Mouse (Mus musculus) CH12.LX (cell line): Measurements from ENCODE around the gene Kcnd1. TPM values are rescaled to one million over a fixed set of nuclear protein-coding genes. Genes with fewer than 3 reads are reported as not detected.
A peak's percentile ranks its signal among the peaks of the same experiment; 100 is the strongest.

Experiments used
- DNase-seq: peaks from one replicate; pipeline ENCODE4 v3.0.0-alpha.2; 2013; ENCODE audit errors: extremely low read depth
- H3K27ac ChIP-seq: 2 replicates; pipeline ENCODE4 v1.5.1; 2012; ENCODE audit warnings: low read depth, mild to moderate bottlenecking, control low read depth, moderate library complexity; ENCODE audit not compliant: insufficient read depth
- H3K27me3 ChIP-seq: replicated peaks from 2 replicates; pipeline ENCODE3; 2012; ENCODE audit warnings: inconsistent platforms
- H3K36me3 ChIP-seq, 2 experiments: replicated peaks in 1 of 2; 2 replicates each; pipeline versions ENCODE3 to v1.6.1; 2012; ENCODE audit warnings: inconsistent platforms in 1 of 2, low read length in 1 of 2, mild to moderate bottlenecking in 1 of 2, mixed read lengths in 1 of 2, moderate library complexity in 1 of 2; ENCODE audit not compliant: control insufficient read depth in 1 of 2, insufficient read depth in 1 of 2
- H3K4me1 ChIP-seq, 2 experiments: 2 replicates each; pipeline ENCODE4 v1.6.1; 2012; ENCODE audit warnings: inconsistent platforms in 1 of 2, moderate library complexity in 1 of 2; ENCODE audit not compliant: insufficient read depth in 2 of 2, control insufficient read depth in 1 of 2
- H3K4me2 ChIP-seq: 2 replicates; pipeline ENCODE4 v1.6.1; 2012; ENCODE audit warnings: low read depth, mild to moderate bottlenecking, control low read depth; ENCODE audit not compliant: poor library complexity, insufficient read depth, severe bottlenecking
- H3K4me3 ChIP-seq, 3 experiments: fragments of 150-350 bp in 1 of 3; sonication (generic) in 1 of 3; replicated peaks in 1 of 3; 2 replicates each; pipeline versions ENCODE3 to v1.5.1; 2011 to 2012; ENCODE audit warnings: low read depth in 2 of 3, low read length in 2 of 3, mild to moderate bottlenecking in 2 of 3, moderate library complexity in 2 of 3, control low read depth in 1 of 3, improper control_type of control experiment in 1 of 3, inconsistent platforms in 1 of 3, mixed read lengths in 1 of 3; ENCODE audit not compliant: poor library complexity in 1 of 3
- H3K79me2 ChIP-seq: replicated peaks from 2 replicates; pipeline ENCODE4 v1.6.1; 2012; ENCODE audit warnings: mild to moderate bottlenecking, moderate library complexity; ENCODE audit not compliant: control insufficient read depth, poor library complexity, insufficient read depth, severe bottlenecking; ENCODE audit errors: extremely low read depth
- H3K9ac ChIP-seq: 2 replicates; pipeline ENCODE4 v1.6.1; 2012; ENCODE audit warnings: low read depth, mild to moderate bottlenecking, control low read depth, moderate library complexity; ENCODE audit not compliant: insufficient read depth
- H3K9me3 ChIP-seq: replicated peaks from 2 replicates; pipeline ENCODE3; 2012; ENCODE audit warnings: low read length, inconsistent platforms, mixed read lengths
- BHLHE40 ChIP-seq: IDR thresholded peaks from 2 replicates; pipeline ENCODE4 v1.6.1; 2011; ENCODE audit warnings: mild to moderate bottlenecking, low read depth, low read length, improper control_type of control experiment
- CHD1 ChIP-seq: IDR thresholded peaks from 2 replicates; pipeline ENCODE4 v1.6.1; 2012; ENCODE audit warnings: low read depth, low read length, improper control_type of control experiment, inconsistent platforms
- CHD2 ChIP-seq: IDR thresholded peaks from 2 replicates; pipeline ENCODE4 v1.6.1; 2011; ENCODE audit warnings: low read length, improper control_type of control experiment
- CTCF ChIP-seq, 2 experiments: IDR thresholded peaks in 1 of 2; conservative IDR thresholded peaks in 1 of 2; 2 replicates each; pipeline ENCODE4 v1.5.1; 2011 to 2012; ENCODE audit warnings: low read depth in 2 of 2, low read length in 2 of 2, improper control_type of control experiment in 1 of 2, inconsistent platforms in 1 of 2, mild to moderate bottlenecking in 1 of 2, moderate library complexity in 1 of 2
- E2F4 ChIP-seq: IDR thresholded peaks from 2 replicates; pipeline ENCODE4 v1.6.1; 2011; ENCODE audit warnings: low read depth, low read length, improper control_type of control experiment; ENCODE audit not compliant: insufficient replicate concordance
- ELF1 ChIP-seq: IDR thresholded peaks from 2 replicates; pipeline ENCODE4 v1.6.1; 2014; ENCODE audit warnings: low read depth, mild to moderate bottlenecking, inconsistent platforms, low read length, improper control_type of control experiment
- EP300 ChIP-seq: IDR thresholded peaks from 2 replicates; pipeline ENCODE4 v1.6.1; 2011; ENCODE audit warnings: low read length, improper control_type of control experiment
- ETS1 ChIP-seq: conservative IDR thresholded peaks from 2 replicates; pipeline ENCODE4 v1.6.1; 2012; ENCODE audit warnings: low read depth, mild to moderate bottlenecking, inconsistent platforms, low read length, improper control_type of control experiment, moderate library complexity
- GABPA ChIP-seq: IDR thresholded peaks from 2 replicates; pipeline ENCODE4 v1.6.1; 2012; ENCODE audit warnings: low read depth, low read length, improper control_type of control experiment, inconsistent platforms; ENCODE audit not compliant: insufficient replicate concordance
- HCFC1 ChIP-seq: IDR thresholded peaks from 2 replicates; pipeline ENCODE4 v1.6.1; 2012; ENCODE audit warnings: low read depth, mild to moderate bottlenecking, inconsistent platforms, low read length, improper control_type of control experiment
- IRF4 ChIP-seq: IDR thresholded peaks from 2 replicates; pipeline ENCODE4 v1.6.1; 2014; ENCODE audit warnings: low read depth, mild to moderate bottlenecking, inconsistent platforms, low read length, improper control_type of control experiment
- JUN ChIP-seq: IDR thresholded peaks from 2 replicates; pipeline ENCODE4 v1.6.1; 2011; ENCODE audit warnings: low read depth, mild to moderate bottlenecking, low read length, improper control_type of control experiment, moderate library complexity; ENCODE audit not compliant: insufficient read depth
- JUND ChIP-seq: conservative IDR thresholded peaks from 2 replicates; pipeline ENCODE4 v1.6.1; 2011; ENCODE audit warnings: low read depth, low read length, improper control_type of control experiment
- KAT2A ChIP-seq: IDR thresholded peaks from 2 replicates; pipeline ENCODE4 v1.6.1; 2012; ENCODE audit warnings: low read length, improper control_type of control experiment, inconsistent platforms; ENCODE audit not compliant: insufficient replicate concordance
- MAFK ChIP-seq: IDR thresholded peaks from 2 replicates; pipeline ENCODE4 v1.6.1; 2011; ENCODE audit warnings: low read length, improper control_type of control experiment; ENCODE audit not compliant: insufficient replicate concordance
- MAX ChIP-seq: IDR thresholded peaks from 2 replicates; pipeline ENCODE4 v1.6.1; 2011; ENCODE audit warnings: low read length, improper control_type of control experiment
- MAZ ChIP-seq: IDR thresholded peaks from 2 replicates; pipeline ENCODE4 v1.6.1; 2012; ENCODE audit warnings: low read depth, mild to moderate bottlenecking, inconsistent platforms, low read length, improper control_type of control experiment, moderate library complexity
- MEF2A ChIP-seq: IDR thresholded peaks from 2 replicates; pipeline ENCODE4 v1.6.1; 2014; ENCODE audit warnings: low read depth, mild to moderate bottlenecking, inconsistent platforms, low read length, improper control_type of control experiment, borderline replicate concordance
- MXI1 ChIP-seq: IDR thresholded peaks from 2 replicates; pipeline ENCODE4 v1.6.1; 2011; ENCODE audit warnings: mild to moderate bottlenecking, low read depth, low read length, improper control_type of control experiment
- MYC ChIP-seq: IDR thresholded peaks from 2 replicates; pipeline ENCODE4 v1.6.1; 2011; ENCODE audit warnings: low read depth, mild to moderate bottlenecking, improper control_type of control experiment, low read length
- NELFE ChIP-seq: IDR thresholded peaks from 2 replicates; pipeline ENCODE4 v1.6.1; 2011; ENCODE audit warnings: low read depth, low read length, improper control_type of control experiment
- NRF1 ChIP-seq: IDR thresholded peaks from 2 replicates; pipeline ENCODE4 v1.6.1; 2014; ENCODE audit warnings: low read depth, mild to moderate bottlenecking, inconsistent platforms, low read length, improper control_type of control experiment, moderate library complexity
- PAX5 ChIP-seq: IDR thresholded peaks from 2 replicates; pipeline ENCODE4 v1.6.1; 2012; ENCODE audit warnings: low read length, inconsistent platforms, mixed read lengths
- POLR2A ChIP-seq: IDR thresholded peaks from 2 replicates; pipeline ENCODE4 v1.6.1; 2011; ENCODE audit warnings: low read depth, mild to moderate bottlenecking, improper control_type of control experiment, low read length
- POLR2AphosphoS2 ChIP-seq: IDR thresholded peaks from 2 replicates; pipeline ENCODE4 v1.6.1; 2011; ENCODE audit warnings: low read depth, low read length, improper control_type of control experiment
- RAD21 ChIP-seq: IDR thresholded peaks from 2 replicates; pipeline ENCODE4 v1.6.1; 2011; ENCODE audit warnings: low read depth, mild to moderate bottlenecking, low read length, improper control_type of control experiment, moderate library complexity
- RCOR1 ChIP-seq: conservative IDR thresholded peaks from 2 replicates; pipeline ENCODE4 v1.6.1; 2012; ENCODE audit warnings: low read depth, mild to moderate bottlenecking, inconsistent platforms, low read length, improper control_type of control experiment
- SIN3A ChIP-seq: IDR thresholded peaks from 2 replicates; pipeline ENCODE4 v1.6.1; 2012; ENCODE audit warnings: low read length, improper control_type of control experiment, inconsistent platforms
- SMC3 ChIP-seq: IDR thresholded peaks from 2 replicates; pipeline ENCODE4 v1.6.1; 2011; ENCODE audit warnings: low read depth, low read length, improper control_type of control experiment
- TBP ChIP-seq: conservative IDR thresholded peaks from 2 replicates; pipeline ENCODE4 v1.6.1; 2011; ENCODE audit warnings: low read depth, low read length, improper control_type of control experiment
- TCF12 ChIP-seq: IDR thresholded peaks from 2 replicates; pipeline ENCODE4 v1.6.1; 2014; ENCODE audit warnings: low read depth, mild to moderate bottlenecking, inconsistent platforms, low read length, improper control_type of control experiment
- UBTF ChIP-seq: IDR thresholded peaks from 2 replicates; pipeline ENCODE4 v1.6.1; 2012; ENCODE audit warnings: low read depth, mild to moderate bottlenecking, inconsistent platforms, low read length, improper control_type of control experiment, moderate library complexity
- USF1 ChIP-seq: IDR thresholded peaks from 2 replicates; pipeline ENCODE4 v1.6.1; 2014; ENCODE audit warnings: low read depth, mild to moderate bottlenecking, inconsistent platforms, low read length, improper control_type of control experiment
- USF2 ChIP-seq: conservative IDR thresholded peaks from 2 replicates; pipeline ENCODE4 v1.6.1; 2011; ENCODE audit warnings: low read depth, low read length, improper control_type of control experiment
- ZC3H11A ChIP-seq: IDR thresholded peaks from 2 replicates; pipeline ENCODE4 v1.6.1; 2012; ENCODE audit warnings: low read depth, mild to moderate bottlenecking, inconsistent platforms, low read length, improper control_type of control experiment
- ZKSCAN1 ChIP-seq: IDR thresholded peaks from 2 replicates; pipeline ENCODE4 v1.6.1; 2012; ENCODE audit warnings: low read depth, inconsistent platforms, low read length, improper control_type of control experiment, borderline replicate concordance
- ZMIZ1 ChIP-seq: IDR thresholded peaks from 2 replicates; pipeline ENCODE4 v1.6.1; 2012; ENCODE audit warnings: low read depth, mild to moderate bottlenecking, inconsistent platforms, low read length, improper control_type of control experiment
- ZNF384 ChIP-seq: IDR thresholded peaks from 2 replicates; pipeline ENCODE4 v1.6.1; 2012; ENCODE audit warnings: low read depth, low read length, improper control_type of control experiment, inconsistent platforms
- dilution Hi-C: fragments of 300-500 bp; cut with MboI; formaldehyde crosslinking; loops from 2 replicates; pipeline ENCODE4 v1.14.3; 2020; ENCODE audit warnings: low sequenced_read_pairs; ENCODE audit not compliant: extremely low pct_unique_long_range_greater_than_20kb, extremely low pct_ligation_motif_present
- in situ Hi-C: fragments of 300-500 bp; cut with MboI; formaldehyde crosslinking; loops from 3 replicates; pipeline ENCODE4 v1.14.3; 2019; ENCODE audit warnings: low sequenced_read_pairs, low pct_ligation_motif_present, low pct_unique_long_range_greater_than_20kb, mixed read lengths
- polyA plus RNA-seq: library from polyadenylated mRNA; unstranded; fragments of >175 nt; gene quantifications from 2 replicates; pipeline ENCODE4 v1.2.1, GENCODE M21; 2012; ENCODE audit warnings: low read depth; ENCODE audit not compliant: insufficient read length
- total RNA-seq, 2 experiments: library from RNA; depleted of rRNA; stranded (reverse); fragments of 300-350 nt in 1 of 2; fragments of >200 nt in 1 of 2; gene quantifications; 2 replicates each; pipeline ENCODE4 v1.2.3; 2012 to 2014

Kcnd1 gene
- total and polyA plus RNA-seq, 3 experiments: 0.51 to 3.4 (median 0.63) TPM

DNA sequence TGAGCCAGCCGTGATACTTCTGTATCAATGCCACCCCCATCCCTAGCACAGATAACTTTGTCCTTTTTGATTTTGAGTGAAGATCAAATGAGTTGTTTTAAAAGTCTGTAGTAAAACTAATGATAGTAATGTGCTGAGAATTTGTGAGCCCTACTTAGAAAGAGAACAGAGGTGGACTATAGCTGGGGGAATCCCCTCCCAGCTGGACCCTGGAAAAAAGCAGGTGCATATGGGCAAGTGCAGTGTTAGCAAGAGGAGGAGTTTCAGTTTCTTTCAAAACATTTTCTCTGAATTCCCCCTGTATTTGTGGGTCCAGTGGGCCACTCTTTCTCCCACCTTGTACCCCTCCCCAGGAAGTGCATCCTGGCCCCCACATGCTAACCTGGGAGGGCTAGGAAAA is 41.1 kb downstream of the Kcnd1 start:
- Histone ChIP-seq H3K4me1 (peaks cover 18 to 82% of the 10 kb centered on the region in 2 experiments), H3K36me3 (peaks cover 6 to 12% of the 10 kb centered on the region in 2 experiments), H3K9me3 (no peaks in the 10 kb centered on the region), H3K27me3 (no peaks in the 10 kb centered on the region), H3K4me3 (no peak overlapping the region), H3K9ac (peak overlapping the region; percentile 48; the same call in 1 of the 2 replicates), H3K79me2 (peaks cover 34% of the 10 kb centered on the region), H3K4me2 (peak overlapping the region; percentile 50), H3K27ac (peak overlapping the region; percentile 98)
- in situ Hi-C loops: no loop called here
- TF ChIP-seq ZC3H11A: no peak
- TF ChIP-seq IRF4: peak; percentile 74
- no peak for TF ChIP-seq HCFC1
- no peak for TF ChIP-seq E2F4
- no peak for TF ChIP-seq MAX
- no peak for TF ChIP-seq UBTF
- TF ChIP-seq CHD1: no peak
- peak; percentile 92 for TF ChIP-seq TCF12
- no peak for TF ChIP-seq PAX5
- no peak for TF ChIP-seq CTCF (conservative IDR thresholded peaks at IDR 0.05 in 1 of 2, IDR thresholded peaks at IDR 0.05 in 1 of 2; ENCODE audit: low read depth in 2 of 2, low read length in 2 of 2)
- TF ChIP-seq ZMIZ1: no peak
- no peak for TF ChIP-seq NRF1
- no peak for TF ChIP-seq POLR2A
- no peak for TF ChIP-seq TBP
- TF ChIP-seq MAFK: no peak
- TF ChIP-seq POLR2AphosphoS2: no peak
- TF ChIP-seq GABPA: no peak
- peak; percentile 80; the same call in 1 of the 2 replicates for TF ChIP-seq MEF2A
- peak; percentile 56; the same call in 1 of the 2 replicates for TF ChIP-seq BHLHE40
- TF ChIP-seq NELFE: no peak
- no peak for TF ChIP-seq CHD2
- no peak for TF ChIP-seq JUN
- TF ChIP-seq MYC: no peak
- TF ChIP-seq RAD21: no peak
- peak; percentile 51; the same call in 1 of the 2 replicates for TF ChIP-seq MAZ
- peak; percentile 88 for TF ChIP-seq EP300
- TF ChIP-seq MXI1: no peak
- no peak; the same call in 1 of the 2 replicates for TF ChIP-seq ELF1
- TF ChIP-seq ZNF384: no peak
- no peak for TF ChIP-seq SIN3A
- no peak for TF ChIP-seq SMC3
- TF ChIP-seq ETS1: peak; percentile 52
- no peak for TF ChIP-seq USF2
- no peak for TF ChIP-seq USF1
- TF ChIP-seq ZKSCAN1: no peak
- no peak for TF ChIP-seq KAT2A
- TF ChIP-seq RCOR1: peak; percentile 64; the same call in 1 of the 2 replicates
- no peak for TF ChIP-seq JUND
- dilution Hi-C loops: no loop called here
- no peak for DNase-seq
